Mouse (Mus musculus): ENCODE results near the gene Ndufaf8. TPM values are rescaled to one million over a fixed set of nuclear protein-coding genes. Genes with fewer than 3 reads are reported as not detected.

Ndufaf8 gene
- polyA plus RNA-seq (2015; fragmentation: Nextera tagmentation; extraction: Ambion mirVana), result 113 and 119 TPM in 2 replicates

- H3K27me3 ChIP-seq (replicated peaks; ENCODE audit: control insufficient read depth, insufficient read depth, low read length), result no peaks in the 10 kb centered on the region
- H3K27ac ChIP-seq (ENCODE audit: low read length), result peak within 1 kb of the TSS; percentile 94
- no peaks in the 10 kb centered on the region for H3K9me3 ChIP-seq (ENCODE audit: control insufficient read depth, low read length)
- H3K4me3 ChIP-seq (ENCODE audit: low read length), result peak within 1 kb of the TSS; percentile 85
- peak within 1 kb of the TSS; percentile 92 for H3K9ac ChIP-seq (ENCODE audit: low read depth, low read length)
- WGBS, result under 1% methylated on average over 77 of the region's 77 CpGs
- no peaks in the 10 kb centered on the region; the same call in 1 of the 2 replicates for H3K36me3 ChIP-seq (ENCODE audit: control insufficient read depth, insufficient read depth, low read length)
- H3K4me2 ChIP-seq (ENCODE audit: low read depth, low read length), result peak within 1 kb of the TSS; percentile 88
- ATAC-seq, result peak; percentile 98
- peaks cover 21% of the 10 kb centered on the region for H3K4me1 ChIP-seq (ENCODE audit: control insufficient read depth, insufficient read depth, low read length)
Observed at GRCm38 (mm10) chr11:120098588-120099511, at the start of gene Ndufaf8, which contains the start of gene Tepsin. Gene Ndufaf8 (plus strand): TSS chr11:120098928. Gene Tepsin (minus strand): TSS chr11:120098731.

GRCm38 (mm10) chr11:120049067-120049466 is 49.7 kb upstream of the Ndufaf8 start:
- ATAC-seq, result no peak
- 81% methylated on average over 8 of the region's 8 CpGs for WGBS
- Histone ChIP-seq H3K4me2 (ENCODE audit: low read depth, low read length) (no peak overlapping the region), H3K27ac (ENCODE audit: low read length) (no peak overlapping the region), H3K9ac (ENCODE audit: low read depth, low read length) (no peak overlapping the region), H3K27me3 (replicated peaks; ENCODE audit: control insufficient read depth, insufficient read depth, low read length) (peaks cover 28% of the 10 kb centered on the region), H3K36me3 (ENCODE audit: control insufficient read depth, insufficient read depth, low read length) (no peaks in the 10 kb centered on the region), H3K9me3 (ENCODE audit: control insufficient read depth, low read length) (no peaks in the 10 kb centered on the region), H3K4me3 (ENCODE audit: low read length) (no peak overlapping the region), H3K4me1 (ENCODE audit: control insufficient read depth, insufficient read depth, low read length) (peaks cover 40% of the 10 kb centered on the region)

DNA sequence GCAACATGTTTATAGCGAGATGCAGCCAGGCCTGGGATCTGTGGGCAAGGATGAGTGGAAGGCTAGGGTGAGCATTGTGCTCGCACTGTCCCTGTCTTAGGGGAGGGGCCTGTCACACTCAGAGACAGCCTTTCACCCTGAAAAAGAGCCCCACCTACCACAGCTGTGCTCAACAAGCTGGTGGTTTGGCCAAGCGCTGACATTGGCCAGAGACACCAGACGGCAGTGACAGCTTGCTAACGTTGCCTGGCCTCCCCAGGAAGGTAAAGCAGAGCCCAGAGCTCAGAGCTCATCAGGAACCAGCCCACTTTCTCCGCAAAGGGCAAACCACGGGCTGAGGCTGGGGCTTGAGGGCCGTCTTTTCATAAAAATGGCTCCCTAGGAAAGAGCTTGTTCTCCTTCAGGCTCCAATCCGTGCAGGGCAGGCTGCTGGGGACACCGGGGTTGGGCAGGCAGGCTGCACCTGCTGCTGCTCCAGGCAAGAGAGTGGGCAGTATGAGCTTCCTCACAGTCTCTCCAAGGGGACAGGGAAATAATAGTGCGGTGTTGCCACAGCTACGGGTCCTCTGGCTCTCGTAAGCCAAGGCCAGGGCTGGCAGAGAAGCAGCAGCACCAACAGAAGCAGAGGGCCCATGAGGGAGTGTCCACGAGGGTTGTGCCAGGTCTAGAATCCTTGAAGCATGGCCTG is 47.5 kb upstream of the Ndufaf8 start:
- Histone ChIP-seq H3K9me3 (ENCODE audit: control insufficient read depth, low read length) (no peaks in the 10 kb centered on the region), H3K4me1 (ENCODE audit: control insufficient read depth, insufficient read depth, low read length) (peaks cover 31% of the 10 kb centered on the region), H3K36me3 (ENCODE audit: control insufficient read depth, insufficient read depth, low read length) (no peaks in the 10 kb centered on the region), H3K4me3 (ENCODE audit: low read length) (no peak overlapping the region), H3K27me3 (replicated peaks; ENCODE audit: control insufficient read depth, insufficient read depth, low read length) (peaks cover 25% of the 10 kb centered on the region), H3K27ac (ENCODE audit: low read length) (no peak overlapping the region), H3K4me2 (ENCODE audit: low read depth, low read length) (no peak overlapping the region), H3K9ac (ENCODE audit: low read depth, low read length) (0 out of 2 replicates have a peak overlapping the region, but pooled peaks have one; percentile 27)
- WGBS, result 39% methylated on average over 14 of the region's 14 CpGs
- ATAC-seq, result 0 out of 2 replicates have a peak, but pooled peaks have one; percentile 45

DNA sequence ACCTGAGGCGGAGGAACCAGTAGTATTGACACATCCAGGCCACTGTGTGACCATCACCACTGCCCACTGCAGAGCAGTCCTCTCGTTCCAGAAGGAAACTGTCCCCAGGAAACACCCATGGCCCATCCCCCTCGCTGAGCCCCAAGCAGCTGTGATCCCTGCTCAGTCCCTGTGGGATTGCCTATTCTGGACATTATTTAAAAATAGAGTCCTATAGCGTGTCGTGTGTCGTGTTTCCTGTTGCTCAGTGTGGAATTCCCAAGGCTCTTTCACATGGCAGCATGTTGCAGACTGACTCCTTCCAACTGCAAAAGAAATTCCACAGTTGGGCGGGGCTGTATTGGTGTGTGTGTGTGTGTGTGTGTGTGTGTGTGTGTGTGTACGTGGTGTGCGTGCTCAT is 46.5 kb upstream of the Ndufaf8 start:
- Histone ChIP-seq H3K27ac (ENCODE audit: low read length) (no peak overlapping the region), H3K4me1 (ENCODE audit: control insufficient read depth, insufficient read depth, low read length) (peaks cover 24% of the 10 kb centered on the region), H3K9ac (ENCODE audit: low read depth, low read length) (no peak overlapping the region), H3K36me3 (ENCODE audit: control insufficient read depth, insufficient read depth, low read length) (no peaks in the 10 kb centered on the region), H3K4me3 (ENCODE audit: low read length) (no peak overlapping the region), H3K27me3 (replicated peaks; ENCODE audit: control insufficient read depth, insufficient read depth, low read length) (peaks cover 18% of the 10 kb centered on the region), H3K9me3 (ENCODE audit: control insufficient read depth, low read length) (no peaks in the 10 kb centered on the region), H3K4me2 (ENCODE audit: low read depth, low read length) (no peak overlapping the region)
- ATAC-seq, result no peak
- WGBS, result 57% methylated on average over 9 of the region's 9 CpGs

DNA sequence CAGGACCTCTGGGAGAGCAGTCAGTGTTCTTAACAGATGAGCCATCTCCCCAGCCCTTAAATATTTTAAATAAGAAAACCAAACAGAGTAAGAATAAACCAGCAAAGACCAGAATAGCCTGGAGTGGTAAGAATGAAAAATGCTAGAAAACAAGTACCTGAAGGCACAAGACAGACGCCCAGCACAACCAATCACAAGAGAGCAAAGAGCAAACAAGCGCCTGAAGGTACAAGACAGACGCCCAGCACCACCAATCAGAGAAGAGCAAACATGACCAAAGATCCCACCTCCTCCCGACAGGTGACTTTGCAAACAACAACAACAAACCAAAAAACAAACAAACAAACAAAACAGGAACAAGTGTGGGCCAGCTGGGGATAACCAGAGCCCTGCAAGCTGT is 44.9 kb upstream of the Ndufaf8 start:
- Histone ChIP-seq H3K27ac (ENCODE audit: low read length) (no peak overlapping the region), H3K27me3 (replicated peaks; ENCODE audit: control insufficient read depth, insufficient read depth, low read length) (peaks cover 3% of the 10 kb centered on the region; the same call in 1 of the 2 replicates), H3K4me1 (ENCODE audit: control insufficient read depth, insufficient read depth, low read length) (peaks cover 14% of the 10 kb centered on the region), H3K36me3 (ENCODE audit: control insufficient read depth, insufficient read depth, low read length) (no peaks in the 10 kb centered on the region), H3K9me3 (ENCODE audit: control insufficient read depth, low read length) (no peaks in the 10 kb centered on the region), H3K9ac (ENCODE audit: low read depth, low read length) (no peak overlapping the region), H3K4me3 (ENCODE audit: low read length) (no peak overlapping the region), H3K4me2 (ENCODE audit: low read depth, low read length) (no peak overlapping the region)
- ATAC-seq, result no peak
- WGBS, result 78% methylated on average over 4 of the region's 4 CpGs

DNA sequence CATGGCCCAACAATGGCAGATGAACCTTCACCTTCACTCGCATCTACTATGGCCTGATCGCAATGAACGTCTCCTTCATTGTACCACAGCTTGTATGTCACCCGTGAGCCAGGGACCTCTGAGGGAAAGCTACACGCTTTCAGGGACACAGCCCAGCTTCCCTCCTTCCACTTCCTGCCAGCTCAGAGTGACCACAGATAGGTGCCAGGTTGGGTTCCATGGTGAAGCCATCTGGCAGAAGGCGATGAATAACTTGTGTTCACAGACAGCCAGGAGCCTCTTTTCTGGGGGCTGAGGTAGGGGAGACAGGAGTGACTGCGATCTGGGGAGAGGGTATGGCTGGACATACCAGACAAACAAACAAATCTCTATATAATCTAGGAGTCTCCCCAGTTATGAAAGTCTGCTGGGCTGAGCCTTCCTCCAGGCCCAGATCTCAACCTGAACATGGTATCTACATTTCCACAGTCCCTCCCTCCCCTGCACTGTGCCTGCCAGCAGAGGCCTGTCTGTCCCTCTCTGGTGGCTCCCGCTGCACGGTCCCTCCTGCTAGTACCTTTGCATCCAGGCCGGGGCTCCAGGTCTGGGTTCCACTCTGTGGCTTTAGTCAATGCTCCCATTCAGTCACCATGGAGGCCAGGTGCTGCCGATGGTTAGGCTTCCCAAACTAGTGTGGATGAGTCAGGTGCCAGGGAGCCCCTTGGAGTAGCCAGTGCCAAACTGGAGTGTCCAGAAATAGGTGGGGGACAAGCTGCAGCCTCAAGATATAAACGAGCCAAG is 42.6 kb upstream of the Ndufaf8 start:
- WGBS, result 84% methylated on average over 12 of the region's 12 CpGs
- Histone ChIP-seq H3K4me3 (ENCODE audit: low read length) (no peak overlapping the region), H3K4me1 (ENCODE audit: control insufficient read depth, insufficient read depth, low read length) (peaks cover 25% of the 10 kb centered on the region), H3K27ac (ENCODE audit: low read length) (no peak overlapping the region), H3K4me2 (ENCODE audit: low read depth, low read length) (no peak overlapping the region), H3K27me3 (replicated peaks; ENCODE audit: control insufficient read depth, insufficient read depth, low read length) (no peaks in the 10 kb centered on the region), H3K36me3 (ENCODE audit: control insufficient read depth, insufficient read depth, low read length) (no peaks in the 10 kb centered on the region), H3K9me3 (ENCODE audit: control insufficient read depth, low read length) (no peaks in the 10 kb centered on the region), H3K9ac (ENCODE audit: low read depth, low read length) (no peak overlapping the region)
- no peak for ATAC-seq

GRCm38 (mm10) chr11:120060634-120061033 is 38.1 kb upstream of the Ndufaf8 start:
- H3K4me3 ChIP-seq (ENCODE audit: low read length), result no peak overlapping the region
- H3K4me2 ChIP-seq (ENCODE audit: low read depth, low read length), result no peak overlapping the region
- no peaks in the 10 kb centered on the region for H3K27me3 ChIP-seq (replicated peaks; ENCODE audit: control insufficient read depth, insufficient read depth, low read length)
- peaks cover 14% of the 10 kb centered on the region for H3K4me1 ChIP-seq (ENCODE audit: control insufficient read depth, insufficient read depth, low read length)
- H3K27ac ChIP-seq (ENCODE audit: low read length), result peak overlapping the region; percentile 6; the same call in 1 of the 2 replicates
- 0 out of 2 replicates have a peak, but pooled peaks have one; percentile 26 for ATAC-seq
- WGBS, result 74% methylated on average over 8 of the region's 8 CpGs
- H3K9ac ChIP-seq (ENCODE audit: low read depth, low read length), result 0 out of 2 replicates have a peak overlapping the region, but pooled peaks have one; percentile 14
- H3K36me3 ChIP-seq (ENCODE audit: control insufficient read depth, insufficient read depth, low read length), result no peaks in the 10 kb centered on the region
- H3K9me3 ChIP-seq (ENCODE audit: control insufficient read depth, low read length), result no peaks in the 10 kb centered on the region

DNA sequence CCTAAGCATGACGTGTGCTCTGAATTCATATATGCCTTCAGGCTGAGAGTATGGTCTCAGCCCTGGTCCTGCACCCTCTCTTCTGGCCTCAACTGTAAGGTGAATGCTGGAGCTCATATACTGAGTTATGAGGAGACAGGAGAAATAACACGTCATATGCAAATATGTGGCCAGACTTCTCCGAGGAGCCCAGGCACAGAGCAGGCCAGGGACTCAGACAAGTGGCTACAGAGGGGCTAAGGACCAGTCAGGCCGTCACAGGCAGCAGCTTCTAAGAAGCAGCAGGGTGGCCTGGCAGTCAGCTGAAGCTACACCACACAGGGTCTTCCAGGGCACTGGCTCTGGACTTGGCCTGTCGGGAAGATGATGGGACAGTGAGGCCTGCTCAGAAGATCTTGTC is 35.4 kb upstream of the Ndufaf8 start:
- Histone ChIP-seq H3K9me3 (ENCODE audit: control insufficient read depth, low read length) (no peaks in the 10 kb centered on the region), H3K4me1 (ENCODE audit: control insufficient read depth, insufficient read depth, low read length) (peaks cover 14% of the 10 kb centered on the region), H3K36me3 (ENCODE audit: control insufficient read depth, insufficient read depth, low read length) (no peaks in the 10 kb centered on the region), H3K4me3 (ENCODE audit: low read length) (no peak overlapping the region), H3K9ac (ENCODE audit: low read depth, low read length) (no peak overlapping the region), H3K27me3 (replicated peaks; ENCODE audit: control insufficient read depth, insufficient read depth, low read length) (no peaks in the 10 kb centered on the region), H3K27ac (ENCODE audit: low read length) (no peak overlapping the region), H3K4me2 (ENCODE audit: low read depth, low read length) (no peak overlapping the region)
- WGBS, result 79% methylated on average over 5 of the region's 5 CpGs
- no peak for ATAC-seq
